Mouse (Mus musculus) embryo, embryonic 10 days (tissue): ENCODE data around the gene Foxo6.
A peak's percentile ranks its signal among the peaks of the same experiment; 100 is the strongest.

ENCODE experiments used
- DNase-seq: peaks from one replicate; pipeline ENCODE4 v3.0.0-alpha.2; 2015; ENCODE audit warnings: low spot score

Foxo6 gene

GRCm38 (mm10) chr4:120284187-120284586 is 3.0 kb downstream of the Foxo6 start:
- DNase-seq, result no peak

GRCm38 (mm10) chr4:120283141-120283540 is 4.0 kb downstream of the Foxo6 start:
- DNase-seq, result peak; percentile 66

- DNase-seq, result no peak
These were observed 4.5 kb downstream of the Foxo6 start for GRCm38 (mm10) chr4:120282568-120283091.

- no peak for DNase-seq
These were observed 6.1 kb downstream of the Foxo6 start for GRCm38 (mm10) chr4:120281011-120281410.

- no peak for DNase-seq
These were observed 6.7 kb downstream of the Foxo6 start for GRCm38 (mm10) chr4:120280432-120280831.

GRCm38 (mm10) chr4:120277255-120277928 is 9.8 kb downstream of the Foxo6 start:
- peak; percentile 44 for DNase-seq

- DNase-seq, result no peak
These were observed 11.7 kb downstream of the Foxo6 start for GRCm38 (mm10) chr4:120275487-120275886.

- DNase-seq, result no peak
These were observed 13.6 kb downstream of the Foxo6 start for GRCm38 (mm10) chr4:120273594-120273993.

- no peak for DNase-seq
These were observed 15.1 kb downstream of the Foxo6 start for GRCm38 (mm10) chr4:120271886-120272580.

- DNase-seq, result no peak
These were observed 15.9 kb downstream of the Foxo6 start for GRCm38 (mm10) chr4:120271208-120271607.

- DNase-seq, result no peak
These were observed 16.3 kb downstream of the Foxo6 start for GRCm38 (mm10) chr4:120270937-120271199.

GRCm38 (mm10) chr4:120270148-120270936 is 16.8 kb downstream of the Foxo6 start:
- no peak for DNase-seq

GRCm38 (mm10) chr4:120269426-120269825 is 17.7 kb downstream of the Foxo6 start:
- DNase-seq, result no peak

GRCm38 (mm10) chr4:120268214-120269061 is 18.7 kb downstream of the Foxo6 start:
- peak; percentile 34 for DNase-seq

GRCm38 (mm10) chr4:120267683-120268082 is 19.5 kb downstream of the Foxo6 start:
- DNase-seq, result no peak

- DNase-seq, result no peak
These were observed 20.0 kb downstream of the Foxo6 start for GRCm38 (mm10) chr4:120267136-120267535.

GRCm38 (mm10) chr4:120264105-120264504 is 23.0 kb downstream of the Foxo6 start:
- DNase-seq, result no peak

- DNase-seq, result no peak
These were observed 24.4 kb downstream of the Foxo6 start for GRCm38 (mm10) chr4:120262726-120263125.

- DNase-seq, result no peak
These were observed 24.9 kb downstream of the Foxo6 start for GRCm38 (mm10) chr4:120262206-120262605.

- peak; percentile 24 for DNase-seq
These were observed 27.6 kb downstream of the Foxo6 start for GRCm38 (mm10) chr4:120259356-120260181.

GRCm38 (mm10) chr4:120248800-120249261 is 38.3 kb downstream of the Foxo6 start:
- peak; percentile 78 for DNase-seq
